Mouse (Mus musculus) E14TG2a.4 (cell line): ENCODE measurements around the gene Ulk1.

Experiments
- H3K27me3 ChIP-seq: 2 replicates; pipeline ENCODE4 v1.6.1; 2014; ENCODE audit warnings: low read length, control low read depth; ENCODE audit not compliant: insufficient read depth
- H3K36me3 ChIP-seq: 2 replicates; pipeline ENCODE4 v1.6.1; 2014; ENCODE audit warnings: low read length, control low read depth; ENCODE audit not compliant: insufficient read depth
- H3K4me1 ChIP-seq: replicated peaks from 2 replicates; pipeline ENCODE4 v1.6.1; 2014; ENCODE audit warnings: low read depth, low read length, control low read depth
- H3K4me3 ChIP-seq: replicated peaks from 2 replicates; pipeline ENCODE4 v1.5.1; 2014; ENCODE audit warnings: mild to moderate bottlenecking, low read length
- H3K9me3 ChIP-seq: 2 replicates; pipeline ENCODE4 v1.6.1; 2014; ENCODE audit warnings: low read length, control low read depth
- CTCF ChIP-seq: conservative IDR thresholded peaks from 2 replicates; pipeline ENCODE4 v1.5.1; 2014; ENCODE audit warnings: low read length
- NANOG ChIP-seq: IDR thresholded peaks from 2 replicates; pipeline ENCODE4 v1.6.1; 2014; ENCODE audit warnings: borderline replicate concordance, low read length, mixed read lengths
- POU5F1 ChIP-seq: IDR thresholded peaks from 2 replicates; pipeline ENCODE4 v1.6.1; 2014; ENCODE audit warnings: low read length, borderline replicate concordance

Ulk1 gene

GRCm38 (mm10) chr5:110735606-110736005 lies 74.3 kb downstream of the Ulk1 start:
- no peak overlapping the region for H3K4me3 ChIP-seq
- no peaks in the 10 kb centered on the region for H3K27me3 ChIP-seq
- H3K36me3 ChIP-seq, result peaks cover 94% of the 10 kb centered on the region
- H3K9me3 ChIP-seq, result no peaks in the 10 kb centered on the region
- no peak for TF ChIP-seq CTCF
- no peak for TF ChIP-seq NANOG
- no peak for TF ChIP-seq POU5F1
- 0 out of 2 replicates have a peak, but pooled peaks cover 8% of the 10 kb centered on the region for H3K4me1 ChIP-seq
